In the genomic region with DNA sequence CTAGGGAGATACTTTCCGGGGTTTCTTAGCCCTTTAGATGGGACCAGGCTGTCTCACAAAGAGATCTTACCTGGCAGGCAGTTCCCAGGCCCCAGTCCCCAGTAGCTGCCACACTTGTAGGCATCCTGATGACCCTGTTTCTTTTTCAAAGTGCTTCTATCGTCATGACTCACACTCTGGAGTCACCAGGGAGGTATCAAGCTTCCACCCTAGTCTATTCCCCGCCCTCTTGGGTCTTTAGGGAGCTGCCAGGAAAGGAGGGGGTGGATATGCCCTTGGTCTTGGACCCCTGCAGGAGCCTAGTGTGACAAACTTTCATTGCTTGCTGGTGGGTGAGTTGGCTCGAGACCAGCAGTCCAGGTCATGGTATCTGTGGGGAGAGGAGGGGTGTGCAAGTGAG, we compare ENCODE assay signal across 11 mouse cellular contexts. TPM values are rescaled to one million over a fixed set of nuclear protein-coding genes. Genes with fewer than 3 reads are reported as not detected.
DNase-seq lines count a peak whose midpoint lies in the region; ATAC-seq and TF ChIP-seq lines count a peak whose summit lies in the region.
"Had no signal": no experiment of that assay in that cellular context is flagged by ENCODE, and none has a peak within 500 bp of the region (broad histone marks: within the 10 kb centered on the region; RNA-seq: fewer than 3 reads in every experiment).

No protein-coding gene starts in this region.

- peaks cover 61% of the 10 kb centered on the region for H3K4me1 ChIP-seq in hindbrain, embryonic 10.5 days (replicated peaks)
- H3K4me1 ChIP-seq in hindbrain, embryonic 11.5 days (replicated peaks; ENCODE audit: control insufficient read depth, insufficient read depth, low read length), result 0 out of 2 replicates have a peak, but pooled peaks cover 2% of the 10 kb centered on the region
- H3K4me1 ChIP-seq in brown adipose tissue, adult 24 weeks (ENCODE audit: control insufficient read depth, insufficient read depth, insufficient read length, low read length), result peaks cover 8% of the 10 kb centered on the region
- H3K4me1 ChIP-seq in hindbrain, embryonic 13.5 days (replicated peaks), result peaks cover 62% of the 10 kb centered on the region
- peaks cover 15% of the 10 kb centered on the region for H3K4me1 ChIP-seq in midbrain, postnatal 0 days (ENCODE audit: insufficient read depth, low read length)
- H3K4me1 ChIP-seq in liver, embryonic 12.5 days, result peaks cover 11% of the 10 kb centered on the region; the same call in 1 of the 2 replicates

- H3K4me3 ChIP-seq in hindbrain, embryonic 10.5 days, result peak overlapping the region; percentile 81
- no peak overlapping the region for H3K4me3 ChIP-seq in hindbrain, embryonic 11.5 days (ENCODE audit: low read depth, low read length)
- H3K4me3 ChIP-seq in brown adipose tissue, adult 24 weeks (ENCODE audit: insufficient read depth, low read depth, low read length), result peak overlapping the region; percentile 72
- H3K4me3 ChIP-seq in hindbrain, embryonic 13.5 days, result peak overlapping the region; percentile 77
- peak overlapping the region; percentile 92 for H3K4me3 ChIP-seq in midbrain, postnatal 0 days (ENCODE audit: low read depth, low read length)
- no peak overlapping the region for H3K4me3 ChIP-seq in liver, embryonic 12.5 days

- H3K27me3 ChIP-seq in hindbrain, embryonic 10.5 days (ENCODE audit: insufficient read depth, poor library complexity, severe bottlenecking), result peaks cover 87% of the 10 kb centered on the region
- H3K27me3 ChIP-seq in hindbrain, embryonic 11.5 days (ENCODE audit: control insufficient read depth, insufficient read depth, low read length), result peaks cover 21% of the 10 kb centered on the region
- peaks cover 42% of the 10 kb centered on the region for H3K27me3 ChIP-seq in hindbrain, embryonic 13.5 days
- no peaks in the 10 kb centered on the region for H3K27me3 ChIP-seq in midbrain, postnatal 0 days (ENCODE audit: insufficient read depth, low read length)
- H3K27me3 ChIP-seq in liver, embryonic 12.5 days (replicated peaks), result peaks cover 98% of the 10 kb centered on the region

- TF ChIP-seq CTCF in midbrain, postnatal 0 days (IDR thresholded peaks at IDR 0.05), result no peak

- no peak overlapping the region for H3K27ac ChIP-seq in hindbrain, embryonic 10.5 days
- H3K27ac ChIP-seq in hindbrain, embryonic 11.5 days (ENCODE audit: low read depth, low read length), result no peak overlapping the region
- H3K27ac ChIP-seq in brown adipose tissue, adult 24 weeks (replicated peaks; ENCODE audit: low read depth, low read length), result no peak overlapping the region
- no peak overlapping the region for H3K27ac ChIP-seq in hindbrain, embryonic 13.5 days
- H3K27ac ChIP-seq in midbrain, postnatal 0 days (ENCODE audit: low read depth, low read length), result no peak overlapping the region
- H3K27ac ChIP-seq in liver, embryonic 12.5 days, result no peak overlapping the region

- H3K4me2 ChIP-seq in hindbrain, embryonic 11.5 days (replicated peaks; ENCODE audit: low read depth, low read length), result no peak overlapping the region
- H3K4me2 ChIP-seq in hindbrain, embryonic 13.5 days, result peak overlapping the region; percentile 96
- H3K4me2 ChIP-seq in midbrain, postnatal 0 days (ENCODE audit: low read depth, low read length, poor library complexity, severe bottlenecking), result peak overlapping the region; percentile 74
- H3K4me2 ChIP-seq in liver, embryonic 12.5 days, result no peak overlapping the region

- H3K9ac ChIP-seq in hindbrain, embryonic 11.5 days (ENCODE audit: low read depth, low read length), result no peak overlapping the region
- peak overlapping the region; percentile 88 for H3K9ac ChIP-seq in hindbrain, embryonic 13.5 days
- peak overlapping the region; percentile 98 for H3K9ac ChIP-seq in midbrain, postnatal 0 days (replicated peaks; ENCODE audit: low read length, poor library complexity, severe bottlenecking)
- no peak overlapping the region for H3K9ac ChIP-seq in liver, embryonic 12.5 days

- 41% methylated on average over 4 of the region's 4 CpGs for WGBS in hindbrain, embryonic 10.5 days
- 45% methylated on average over 4 of the region's 4 CpGs for WGBS in hindbrain, embryonic 11.5 days
- 62% methylated on average over 4 of the region's 4 CpGs for WGBS in hindbrain, embryonic 13.5 days
- WGBS in midbrain, postnatal 0 days, result 48% methylated on average over 4 of the region's 4 CpGs
- 27% methylated on average over 4 of the region's 4 CpGs for WGBS in liver, embryonic 12.5 days (ENCODE audit: insufficient replicate concordance)

- no peaks in the 10 kb centered on the region for H3K36me3 ChIP-seq in hindbrain, embryonic 10.5 days
- no peaks in the 10 kb centered on the region for H3K36me3 ChIP-seq in hindbrain, embryonic 11.5 days (ENCODE audit: control insufficient read depth, insufficient read depth, low read length)
- no peaks in the 10 kb centered on the region for H3K36me3 ChIP-seq in hindbrain, embryonic 13.5 days
- H3K36me3 ChIP-seq in midbrain, postnatal 0 days (ENCODE audit: insufficient read depth, low read length), result no peaks in the 10 kb centered on the region
- no peaks in the 10 kb centered on the region for H3K36me3 ChIP-seq in liver, embryonic 12.5 days

- DNase-seq in hindbrain, embryonic 10.5 days (ENCODE audit: low spot score), result no peak
- DNase-seq in hindbrain, embryonic 11.5 days (ENCODE audit: low spot score), result no peak
- no peak for DNase-seq in midbrain, postnatal 0 days (ENCODE audit: low spot score)
- no peak for DNase-seq in urinary bladder, adult 2 months (ENCODE audit: low spot score)
- DNase-seq in thymus, postnatal 14 days, result no peak
- DNase-seq: heart, postnatal 4 days; lung, postnatal 36 days had no signal

- H3K9me3 ChIP-seq in hindbrain, embryonic 10.5 days, result no peaks in the 10 kb centered on the region
- no peaks in the 10 kb centered on the region for H3K9me3 ChIP-seq in hindbrain, embryonic 11.5 days (ENCODE audit: control insufficient read depth, low read length)
- H3K9me3 ChIP-seq in hindbrain, embryonic 13.5 days, result no peaks in the 10 kb centered on the region
- H3K9me3 ChIP-seq in midbrain, postnatal 0 days (ENCODE audit: low read length), result no peaks in the 10 kb centered on the region
- H3K9me3 ChIP-seq in liver, embryonic 12.5 days (replicated peaks), result no peaks in the 10 kb centered on the region

- ATAC-seq in hindbrain, embryonic 11.5 days (ENCODE audit: low FRiP score), result no peak
- ATAC-seq in hindbrain, embryonic 13.5 days (ENCODE audit: low FRiP score), result no peak
- no peak for ATAC-seq in midbrain, postnatal 0 days (ENCODE audit: low FRiP score)
- no peak for ATAC-seq in liver, embryonic 12.5 days

RNA-seq across cellular contexts. Expression of gene Chst1, which starts 1.7 kb away (rescaled TPM):
- 3.9 and 5.0 TPM in 2 replicates for polyA plus RNA-seq in hindbrain, embryonic 10.5 days (2016; fragmentation: Nextera tagmentation; extraction: Ambion mirVana)
- 3.9 and 4.3 TPM in 2 replicates for polyA plus RNA-seq in hindbrain, embryonic 11.5 days (2014; fragmentation: Nextera tagmentation; extraction: Ambion mirVana)
- 6.7 and 7.8 TPM in 2 replicates for polyA plus RNA-seq in brown adipose tissue, adult 24 weeks (2012; ENCODE audit: insufficient read depth, insufficient read length, missing spikeins)
- polyA plus RNA-seq in hindbrain, embryonic 13.5 days (2015; fragmentation: Nextera tagmentation; extraction: Ambion mirVana), result 13.6 and 14.6 TPM in 2 replicates
- total RNA-seq in midbrain, postnatal 0 days (2014; rRNA removed), result 64.4 and 73.8 TPM in 2 replicates
- polyA plus RNA-seq in midbrain, postnatal 0 days (2015; fragmentation: Nextera tagmentation; extraction: Ambion mirVana), result 39.5 and 43.0 TPM in 2 replicates
- 0.56 and 0.59 TPM in 2 replicates for polyA plus RNA-seq in liver, embryonic 12.5 days (2016; fragmentation: Nextera tagmentation; extraction: Ambion mirVana)
- 9.3 and 11.1 TPM in 2 replicates for polyA plus RNA-seq in urinary bladder, adult 2 months (2012; rRNA removed)
- total RNA-seq: CH12.LX had no signal

Comparison
In these comparisons a context has a peak if more than half of its experiments do, and no peak if none do; other contexts are left out.
1. H3K4me3 ChIP-seq: peak in hindbrain, embryonic 10.5 days (single experiment), brown adipose tissue, adult 24 weeks (single experiment), hindbrain, embryonic 13.5 days (single experiment) and midbrain, postnatal 0 days (single experiment); none in hindbrain, embryonic 11.5 days (single experiment) and liver, embryonic 12.5 days (single experiment).
2. H3K4me2 ChIP-seq: peak in hindbrain, embryonic 13.5 days (single experiment) and midbrain, postnatal 0 days (single experiment); none in hindbrain, embryonic 11.5 days (single experiment) and liver, embryonic 12.5 days (single experiment).
3. H3K9ac ChIP-seq: peak in hindbrain, embryonic 13.5 days (single experiment) and midbrain, postnatal 0 days (single experiment); none in hindbrain, embryonic 11.5 days (single experiment) and liver, embryonic 12.5 days (single experiment).